Mouse (Mus musculus) lung, embryonic 14.5 days (tissue): ENCODE measurements around the gene Fastkd2. TPM values are rescaled to one million over a fixed set of nuclear protein-coding genes. Genes with fewer than 3 reads are reported as not detected.

ENCODE experiments used
- ATAC-seq: fragments of 200-750 bp; cut with Nextera tagmentation; 2 replicates; pipeline ENCODE4 v1.8.0; 2017; ENCODE audit warnings: mild to moderate bottlenecking, moderate TSS enrichment, moderate library complexity; ENCODE audit not compliant: insufficient read depth
- DNase-seq: peaks from one replicate; pipeline ENCODE4 v3.0.0-alpha.2; 2015
- H3K27ac ChIP-seq: fragments of 300-500 bp; sonication (generic); 2 replicates; pipeline ENCODE4 v1.5.1; 2014; ENCODE audit warnings: low read depth, mild to moderate bottlenecking, moderate library complexity
- H3K27me3 ChIP-seq: fragments of 300-500 bp; sonication (generic); 2 replicates; pipeline ENCODE4 v1.6.1; 2014; ENCODE audit warnings: low read length, control low read depth; ENCODE audit not compliant: insufficient read depth
- H3K36me3 ChIP-seq: fragments of 300-500 bp; sonication (generic); 2 replicates; pipeline ENCODE4 v1.6.1; 2014; ENCODE audit warnings: control low read depth; ENCODE audit not compliant: insufficient read depth
- H3K4me1 ChIP-seq: fragments of 300-500 bp; sonication (generic); 2 replicates; pipeline ENCODE4 v1.6.1; 2014; ENCODE audit warnings: antibody characterized with exemption, control low read depth; ENCODE audit not compliant: insufficient read depth
- H3K4me2 ChIP-seq: fragments of 300-500 bp; sonication (generic); 2 replicates; pipeline ENCODE4 v1.6.1; 2014; ENCODE audit warnings: mild to moderate bottlenecking
- H3K4me3 ChIP-seq: fragments of 300-500 bp; sonication (generic); 2 replicates; pipeline ENCODE4 v1.5.1; 2014; ENCODE audit warnings: low read depth, low read length
- H3K9ac ChIP-seq: fragments of 300-500 bp; sonication (generic); 2 replicates; pipeline ENCODE4 v1.6.1; 2014
- H3K9me3 ChIP-seq: fragments of 300-500 bp; sonication (generic); 2 replicates; pipeline ENCODE4 v1.6.1; 2016; ENCODE audit warnings: low read depth, low read length, control low read depth
- CTCF ChIP-seq: IDR thresholded peaks from 2 replicates; pipeline ENCODE4 v1.5.1; 2016; ENCODE audit warnings: antibody characterized with exemption, low read depth
- WGBS: fragments of 180-500 bp; shearing (Covaris S2); extraction: QIAGEN DNeasy Blood & Tissue Kit; methylation state at CpG from one replicate; pipeline ENCODE4 v1.1.7; 2014; 5-methylcytosine and 5-hydroxymethylcytosine counted together
- polyA plus RNA-seq: library from polyadenylated mRNA; unstranded; fragments of >200 nt; fragmentation: Nextera tagmentation; extraction: Ambion mirVana; gene quantifications from 2 replicates; pipeline ENCODE4 v1.2.1, GENCODE M21; 2014

Gene Fastkd2
- polyA plus RNA-seq = 57.9 and 71.3 TPM in 2 replicates

GRCm38 (mm10) chr1:63730240-63730771 is at the start of gene Fastkd2, which contains the start of gene Mdh1b:
Gene Fastkd2 (plus strand): TSS chr1:63730614.
Gene Mdh1b (minus strand): TSS chr1:63730318.
- Histone ChIP-seq H3K9me3 (no peaks in the 10 kb centered on the region), H3K4me2 (peak within 1 kb of the TSS; percentile 68), H3K27ac (no peak within 1 kb of the TSS), H3K9ac (peak within 1 kb of the TSS; percentile 74), H3K27me3 (no peaks in the 10 kb centered on the region), H3K36me3 (no peaks in the 10 kb centered on the region), H3K4me1 (peaks cover 8% of the 10 kb centered on the region; the same call in 1 of the 2 replicates), H3K4me3 (peak within 1 kb of the TSS; percentile 73)
- DNase-seq = peak; percentile 98
- under 1% methylated on average over 31 of the region's 31 CpGs for WGBS
- TF ChIP-seq CTCF = 0 out of 2 replicates have a peak, but pooled peaks have one; percentile 12
- peak; percentile 97 for ATAC-seq

- Histone ChIP-seq H3K9ac (no peak within 1 kb of the TSS), H3K27me3 (no peaks in the 10 kb centered on the region), H3K4me1 (no peaks in the 10 kb centered on the region), H3K4me2 (no peak within 1 kb of the TSS), H3K36me3 (no peaks in the 10 kb centered on the region), H3K4me3 (no peak within 1 kb of the TSS), H3K9me3 (no peaks in the 10 kb centered on the region), H3K27ac (no peak within 1 kb of the TSS)
- ATAC-seq (no peak), DNase-seq (no peak)
- TF ChIP-seq CTCF = no peak
- 77% methylated on average over 4 of the region's 4 CpGs for WGBS
Measured at GRCm38 (mm10) chr1:63686827-63687226, 43.6 kb upstream of the Fastkd2 start, which contains the start of gene Dytn. Gene Dytn (minus strand): TSS chr1:63686927.

- TF ChIP-seq CTCF = no peak
- H3K27ac ChIP-seq = no peak overlapping the region
- H3K9ac ChIP-seq = no peak overlapping the region
- no peaks in the 10 kb centered on the region for H3K9me3 ChIP-seq
- no peak overlapping the region for H3K4me2 ChIP-seq
- no peak overlapping the region for H3K4me3 ChIP-seq
- 67% methylated on average over 3 of the region's 3 CpGs for WGBS
- H3K27me3 ChIP-seq = no peaks in the 10 kb centered on the region
- no peaks in the 10 kb centered on the region for H3K36me3 ChIP-seq
- ATAC-seq (no peak), DNase-seq (no peak)
- H3K4me1 ChIP-seq = no peaks in the 10 kb centered on the region
Measured at GRCm38 (mm10) chr1:63696861-63697260, 33.6 kb upstream of the Fastkd2 start.

- Histone ChIP-seq H3K9me3 (no peaks in the 10 kb centered on the region), H3K36me3 (no peaks in the 10 kb centered on the region), H3K27me3 (no peaks in the 10 kb centered on the region), H3K9ac (no peak overlapping the region), H3K4me2 (no peak overlapping the region), H3K4me3 (no peak overlapping the region), H3K4me1 (no peaks in the 10 kb centered on the region), H3K27ac (no peak overlapping the region)
- DNase-seq (peak; percentile 49), ATAC-seq (no peak)
- no peak for TF ChIP-seq CTCF
- 53% methylated on average over 5 of the region's 5 CpGs for WGBS
Measured at GRCm38 (mm10) chr1:63705733-63706132, 24.7 kb upstream of the Fastkd2 start.

- H3K4me1 ChIP-seq = no peaks in the 10 kb centered on the region
- no peak overlapping the region for H3K27ac ChIP-seq
- DNase-seq (no peak), ATAC-seq (no peak)
- no peak overlapping the region for H3K9ac ChIP-seq
- no peaks in the 10 kb centered on the region for H3K27me3 ChIP-seq
- H3K9me3 ChIP-seq = no peaks in the 10 kb centered on the region
- no peaks in the 10 kb centered on the region for H3K36me3 ChIP-seq
- 63% methylated on average over 3 of the region's 3 CpGs for WGBS
- no peak overlapping the region for H3K4me3 ChIP-seq
- TF ChIP-seq CTCF = no peak
- no peak overlapping the region for H3K4me2 ChIP-seq
Measured at GRCm38 (mm10) chr1:63708876-63709275, 21.5 kb upstream of the Fastkd2 start.

- H3K9me3 ChIP-seq = no peaks in the 10 kb centered on the region
- ATAC-seq (no peak), DNase-seq (no peak)
- no peak overlapping the region for H3K9ac ChIP-seq
- H3K27me3 ChIP-seq = no peaks in the 10 kb centered on the region
- 81% methylated on average over 7 of the region's 7 CpGs for WGBS
- H3K27ac ChIP-seq = no peak overlapping the region
- no peaks in the 10 kb centered on the region for H3K4me1 ChIP-seq
- no peaks in the 10 kb centered on the region for H3K36me3 ChIP-seq
- no peak for TF ChIP-seq CTCF
- H3K4me2 ChIP-seq = no peak overlapping the region
- no peak overlapping the region for H3K4me3 ChIP-seq
Measured at GRCm38 (mm10) chr1:63720161-63720560, 10.3 kb upstream of the Fastkd2 start.

- TF ChIP-seq CTCF = no peak
- Histone ChIP-seq H3K27ac (no peak overlapping the region), H3K4me3 (peak overlapping the region; percentile 73), H3K9ac (peak overlapping the region; percentile 74), H3K36me3 (no peaks in the 10 kb centered on the region), H3K27me3 (no peaks in the 10 kb centered on the region), H3K9me3 (no peaks in the 10 kb centered on the region), H3K4me2 (peak overlapping the region; percentile 68), H3K4me1 (peaks cover 8% of the 10 kb centered on the region; the same call in 1 of the 2 replicates)
- 49% methylated on average over 8 of the region's 8 CpGs for WGBS
- 0 out of 2 replicates have a peak, but pooled peaks have one; percentile 45 for ATAC-seq
- DNase-seq = no peak
Measured at GRCm38 (mm10) chr1:63729796-63730195, 618 bp upstream of the Fastkd2 start.
